Mouse (Mus musculus) myocyte (in vitro differentiated cells): ENCODE measurements around the gene Nfia. TPM values are rescaled to one million over a fixed set of nuclear protein-coding genes. Genes with fewer than 3 reads are reported as not detected.

Source experiments
- H3K27me3 ChIP-seq: one replicate; pipeline ENCODE4 v1.6.1; 2011; ENCODE audit not compliant: control insufficient read depth, insufficient read depth, insufficient read length
- H3K36me3 ChIP-seq: one replicate; pipeline ENCODE4 v1.6.1; 2011; ENCODE audit not compliant: control insufficient read depth, insufficient read depth
- H3K4me2 ChIP-seq: one replicate; pipeline ENCODE4 v1.6.1; 2011; ENCODE audit warnings: low read depth, control low read depth
- H3K4me3 ChIP-seq: one replicate; pipeline ENCODE4 v1.5.1; 2011; ENCODE audit warnings: mild to moderate bottlenecking, control low read depth, moderate library complexity
- H3K79me2 ChIP-seq: one replicate; pipeline ENCODE4 v1.6.1; 2011; ENCODE audit not compliant: control insufficient read depth, insufficient read depth
- H3ac ChIP-seq: one replicate; pipeline ENCODE4 v1.6.1; 2011; ENCODE audit not compliant: control insufficient read depth, insufficient read length
- CEBPB ChIP-seq: IDR thresholded peaks from 2 replicates; pipeline ENCODE4 v1.6.1; 2011; ENCODE audit warnings: mild to moderate bottlenecking, moderate library complexity; ENCODE audit not compliant: poor library complexity, insufficient read depth, severe bottlenecking
- E2F4 ChIP-seq: IDR thresholded peaks from one replicate; pipeline ENCODE4 v1.6.1; 2011; ENCODE audit warnings: mild to moderate bottlenecking, control low read depth, moderate library complexity; ENCODE audit not compliant: insufficient read depth
- MAX ChIP-seq: IDR thresholded peaks from one replicate; pipeline ENCODE4 v1.6.1; 2011; ENCODE audit warnings: low read depth, mild to moderate bottlenecking, control low read depth
- MYOD1 ChIP-seq, 3 experiments: IDR thresholded peaks; one replicate each; pipeline ENCODE4 v1.6.1; 2011; ENCODE audit warnings: control low read depth in 2 of 3, low read depth in 2 of 3, mild to moderate bottlenecking in 2 of 3, moderate library complexity in 1 of 3; ENCODE audit not compliant: insufficient read length in 2 of 3, control insufficient read depth in 1 of 3
- MYOG ChIP-seq, 3 experiments: IDR thresholded peaks; one replicate each; pipeline ENCODE4 v1.6.1; 2011; ENCODE audit warnings: control low read depth in 2 of 3, low read depth in 2 of 3, mild to moderate bottlenecking in 2 of 3; ENCODE audit not compliant: insufficient read length in 2 of 3, control insufficient read depth in 1 of 3, insufficient read depth in 1 of 3
- POLR2A ChIP-seq: IDR thresholded peaks from one replicate; pipeline ENCODE4 v1.6.1; 2011; ENCODE audit warnings: low read depth, mild to moderate bottlenecking, control low read depth, moderate library complexity; ENCODE audit not compliant: insufficient read length
- POLR2AphosphoS2 ChIP-seq: IDR thresholded peaks from one replicate; pipeline ENCODE4 v1.6.1; 2011; ENCODE audit warnings: low read depth, control low read depth; ENCODE audit not compliant: insufficient read length
- REST ChIP-seq: IDR thresholded peaks from one replicate; pipeline ENCODE4 v1.6.1; 2011; ENCODE audit warnings: mild to moderate bottlenecking, control low read depth, moderate library complexity; ENCODE audit not compliant: insufficient read depth, insufficient read length
- SRF ChIP-seq: IDR thresholded peaks from one replicate; pipeline ENCODE4 v1.6.1; 2011; ENCODE audit warnings: low read depth; ENCODE audit not compliant: control insufficient read depth, insufficient read length
- TCF12 ChIP-seq: IDR thresholded peaks from one replicate; pipeline ENCODE4 v1.6.1; 2011; ENCODE audit warnings: mild to moderate bottlenecking, control low read depth; ENCODE audit not compliant: poor library complexity, insufficient read depth, severe bottlenecking
- TCF3 ChIP-seq: IDR thresholded peaks from one replicate; pipeline ENCODE4 v1.6.1; 2011; ENCODE audit warnings: low read depth, control low read depth; ENCODE audit not compliant: insufficient read length
- USF1 ChIP-seq: IDR thresholded peaks from one replicate; pipeline ENCODE4 v1.6.1; 2011; ENCODE audit warnings: low read depth, mild to moderate bottlenecking, control low read depth, moderate library complexity
- polyA plus RNA-seq: library from polyadenylated mRNA; unstranded; fragments of >200 nt; fragmentation: generic; extraction: Trizol; gene quantifications from one replicate; pipeline ENCODE4 v1.2.1, GENCODE M21; 2012; ENCODE audit warnings: missing spikeins

The Nfia gene
- polyA plus RNA-seq, 1 experiment, result 0.25 TPM

DNA sequence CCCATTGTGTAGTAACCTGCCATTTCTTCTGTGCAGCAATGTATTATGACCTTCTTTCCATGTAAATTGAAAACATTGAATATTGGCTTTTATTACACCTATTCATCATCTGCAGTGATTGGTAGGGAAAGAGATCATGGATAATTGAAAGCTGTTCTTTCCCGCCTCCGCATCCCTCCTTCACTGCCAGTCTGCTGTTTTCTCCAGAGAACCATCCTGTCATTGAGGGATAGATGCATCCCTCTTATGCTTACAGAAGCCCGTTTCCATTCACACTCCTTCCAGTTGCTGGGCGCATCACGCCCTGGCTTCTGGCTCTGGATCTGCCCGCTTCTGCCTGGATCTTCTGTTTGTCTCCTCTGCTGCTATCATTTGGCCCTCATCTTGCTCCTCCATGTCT, 312.5 kb downstream of the Nfia start:
- Histone ChIP-seq H3K4me3 (no peak overlapping the region), H3K27me3 (no peaks in the 10 kb centered on the region), H3ac (no peak overlapping the region), H3K36me3 (no peaks in the 10 kb centered on the region), H3K79me2 (no peaks in the 10 kb centered on the region), H3K4me2 (no peak overlapping the region)
- no peak for TF ChIP-seq POLR2A

DNA sequence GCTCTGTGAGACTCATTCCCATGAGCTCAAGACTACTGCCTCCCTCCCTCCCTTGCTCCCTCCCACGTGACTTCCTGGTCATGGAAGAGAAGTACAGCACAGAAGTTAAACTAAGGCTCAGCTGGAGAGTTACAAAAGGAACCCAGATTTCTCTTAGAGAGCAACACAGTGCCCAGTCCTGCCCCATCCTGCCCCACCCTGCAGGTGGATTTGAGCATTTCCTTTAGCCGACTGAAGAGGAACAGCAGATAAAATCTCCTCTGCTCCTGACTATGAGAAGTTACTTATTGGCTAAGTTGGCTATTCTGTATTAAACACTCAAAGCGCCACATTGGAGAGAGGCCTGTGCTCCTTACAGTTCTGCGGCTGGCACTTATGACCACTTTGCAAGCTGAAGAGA, 314.4 kb downstream of the Nfia start:
- Histone ChIP-seq H3K36me3 (no peaks in the 10 kb centered on the region), H3K4me3 (no peak overlapping the region), H3K79me2 (no peaks in the 10 kb centered on the region), H3K4me2 (no peak overlapping the region), H3ac (no peak overlapping the region), H3K27me3 (no peaks in the 10 kb centered on the region)
- TF ChIP-seq MYOG (IDR thresholded peaks at IDR 0.05; ENCODE audit: control insufficient read depth in 1 of 3, insufficient read depth in 1 of 3, insufficient read length in 2 of 3, low read depth in 2 of 3) (no peak), TCF12 (no peak), TCF3 (no peak), POLR2AphosphoS2 (no peak), MAX (no peak), REST (no peak), POLR2A (no peak), MYOD1 (IDR thresholded peaks at IDR 0.05; ENCODE audit: control insufficient read depth in 1 of 3, insufficient read length in 2 of 3, low read depth in 2 of 3) (no peak), CEBPB (no peak), E2F4 (no peak), SRF (no peak), USF1 (no peak)

DNA sequence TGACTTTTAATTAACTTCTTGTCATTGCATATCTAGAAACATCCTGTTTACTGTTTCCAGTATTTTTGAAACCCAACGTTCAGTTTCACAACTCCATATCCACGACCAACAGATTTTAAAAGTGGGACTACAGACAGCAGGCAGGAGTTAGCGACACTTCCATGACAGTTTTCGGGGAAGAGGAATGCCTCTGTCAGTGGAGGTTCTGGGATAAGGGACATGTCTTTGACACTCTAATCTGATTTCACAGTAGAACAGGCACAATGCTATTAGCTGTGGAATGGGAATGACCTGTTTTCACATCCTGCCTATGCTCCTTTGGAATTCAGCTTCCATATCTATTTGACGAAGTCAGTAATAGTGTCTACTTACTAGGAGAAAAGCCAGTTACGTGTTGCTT, 317.5 kb downstream of the Nfia start:
- Histone ChIP-seq H3ac (no peak overlapping the region), H3K4me3 (no peak overlapping the region), H3K27me3 (no peaks in the 10 kb centered on the region), H3K4me2 (no peak overlapping the region), H3K79me2 (no peaks in the 10 kb centered on the region), H3K36me3 (no peaks in the 10 kb centered on the region)
- no peak for TF ChIP-seq POLR2A
- no peak for TF ChIP-seq POLR2AphosphoS2
- TF ChIP-seq SRF, result no peak
- TF ChIP-seq MYOD1 (IDR thresholded peaks at IDR 0.05; ENCODE audit: control insufficient read depth in 1 of 3, insufficient read length in 2 of 3, low read depth in 2 of 3), result no peak
- TF ChIP-seq USF1, result no peak
- TF ChIP-seq TCF3, result no peak
- TF ChIP-seq TCF12, result no peak
- no peak for TF ChIP-seq MYOG (IDR thresholded peaks at IDR 0.05; ENCODE audit: control insufficient read depth in 1 of 3, insufficient read depth in 1 of 3, insufficient read length in 2 of 3, low read depth in 2 of 3)

DNA sequence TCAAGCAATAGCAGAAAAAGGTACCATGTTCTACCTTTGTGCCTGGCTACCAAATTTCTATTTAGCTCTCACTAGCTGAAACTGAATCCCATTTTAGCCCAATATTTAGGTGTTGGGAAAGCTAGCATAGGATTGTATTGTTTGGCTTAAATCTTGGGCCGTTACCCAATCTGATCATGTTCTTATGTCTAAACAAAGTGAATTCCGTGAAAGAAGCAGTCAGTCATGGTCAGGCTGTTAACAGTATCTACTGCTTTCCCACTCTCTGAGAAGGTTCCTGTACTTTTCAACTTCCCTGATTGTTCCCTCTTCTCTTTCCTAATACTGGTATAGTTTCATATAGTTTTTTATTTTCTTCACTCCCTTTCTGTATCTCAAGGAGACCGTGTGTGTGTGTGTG, 318.1 kb downstream of the Nfia start:
- Histone ChIP-seq H3K4me3 (no peak overlapping the region), H3K4me2 (no peak overlapping the region), H3K36me3 (no peaks in the 10 kb centered on the region), H3K27me3 (no peaks in the 10 kb centered on the region), H3ac (no peak overlapping the region), H3K79me2 (no peaks in the 10 kb centered on the region)
- TF ChIP-seq TCF12 (no peak), MAX (no peak), REST (no peak), USF1 (no peak), SRF (no peak), POLR2AphosphoS2 (no peak), E2F4 (no peak), MYOD1 (IDR thresholded peaks at IDR 0.05; ENCODE audit: control insufficient read depth in 1 of 3, insufficient read length in 2 of 3, low read depth in 2 of 3) (no peak), MYOG (IDR thresholded peaks at IDR 0.05; ENCODE audit: control insufficient read depth in 1 of 3, insufficient read depth in 1 of 3, insufficient read length in 2 of 3, low read depth in 2 of 3) (no peak), POLR2A (no peak), TCF3 (no peak), CEBPB (no peak)

DNA sequence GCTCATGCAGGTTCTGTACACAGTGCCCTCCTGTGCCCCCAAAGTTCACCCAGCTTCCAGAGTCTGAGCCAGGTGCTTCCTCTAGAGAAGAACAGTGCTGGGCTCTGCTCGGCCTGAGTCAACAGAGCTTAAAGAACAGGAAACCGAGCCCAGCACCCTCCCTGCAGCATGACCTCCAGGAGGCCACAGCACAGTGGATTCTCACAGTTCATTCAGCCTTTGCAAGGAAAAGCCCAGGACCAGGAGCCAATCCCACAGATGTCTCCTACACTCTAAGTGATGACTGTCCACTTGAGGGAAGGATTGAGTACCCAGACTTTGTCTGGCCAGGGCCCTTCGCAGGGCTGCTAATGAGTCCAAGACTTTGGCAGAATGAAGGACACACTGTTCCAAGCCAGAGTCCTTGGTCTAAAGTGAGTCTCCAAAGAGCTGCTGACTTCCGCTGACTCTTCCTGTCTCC, 318.9 kb downstream of the Nfia start:
- TF ChIP-seq POLR2AphosphoS2, result no peak
- TF ChIP-seq TCF3, result no peak
- TF ChIP-seq MAX, result no peak
- no peak for TF ChIP-seq MYOG (IDR thresholded peaks at IDR 0.05; ENCODE audit: control insufficient read depth in 1 of 3, insufficient read depth in 1 of 3, insufficient read length in 2 of 3, low read depth in 2 of 3)
- TF ChIP-seq REST, result no peak
- no peak for TF ChIP-seq E2F4
- TF ChIP-seq SRF, result no peak
- no peak for TF ChIP-seq MYOD1 (IDR thresholded peaks at IDR 0.05; ENCODE audit: control insufficient read depth in 1 of 3, insufficient read length in 2 of 3, low read depth in 2 of 3)
- no peak for TF ChIP-seq USF1
- TF ChIP-seq POLR2A, result no peak
- no peak for TF ChIP-seq CEBPB
- TF ChIP-seq TCF12, result no peak
- Histone ChIP-seq H3K36me3 (no peaks in the 10 kb centered on the region), H3ac (no peak overlapping the region), H3K4me3 (no peak overlapping the region), H3K4me2 (no peak overlapping the region), H3K79me2 (no peaks in the 10 kb centered on the region), H3K27me3 (no peaks in the 10 kb centered on the region)
